Mouse (Mus musculus) E14TG2a.4 (cell line): ENCODE data around the gene Tesk2.

Experiments
- CTCF ChIP-seq: conservative IDR thresholded peaks from 2 replicates; pipeline ENCODE4 v1.5.1; 2014; ENCODE audit warnings: low read length
- POU5F1 ChIP-seq: IDR thresholded peaks from 2 replicates; pipeline ENCODE4 v1.6.1; 2014; ENCODE audit warnings: low read length, borderline replicate concordance

DNA sequence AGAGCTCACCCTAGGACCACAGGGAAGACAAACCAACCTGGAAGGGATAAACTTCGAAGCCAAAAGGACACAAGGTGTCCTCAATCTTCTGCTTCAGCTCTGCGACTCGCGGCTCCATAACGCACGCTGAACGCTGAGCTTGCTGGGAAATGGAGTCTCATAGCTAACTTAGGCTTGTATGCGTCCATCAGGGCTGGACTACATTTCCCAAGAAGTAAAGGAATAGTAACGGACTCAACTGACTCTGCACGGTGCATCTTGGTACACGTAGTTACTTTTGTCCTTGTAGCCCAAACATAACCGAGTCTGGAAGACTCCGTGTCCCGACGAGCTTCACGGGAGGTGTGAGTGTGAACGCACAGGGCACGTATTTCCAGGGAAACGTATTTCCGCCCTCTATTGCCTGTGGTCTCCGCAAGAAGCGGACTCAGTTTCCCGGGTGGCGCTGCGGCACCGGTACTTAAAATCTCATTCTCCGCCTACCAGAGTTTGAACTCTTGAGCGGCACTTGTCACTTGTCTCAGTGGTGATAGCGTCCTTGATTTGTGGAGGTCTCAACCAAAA lies 12.5 kb upstream of the Tesk2 start, which contains the start of the genes Mmachc and Ccdc163:
- TF ChIP-seq CTCF: no peak
- TF ChIP-seq POU5F1: no peak
